Mouse (Mus musculus) embryo, embryonic 10.5 days (tissue): ENCODE data around the gene Mogs.

Experiments used
- DNase-seq: peaks from one replicate; pipeline ENCODE4 v3.0.0-alpha.2; 2015; ENCODE audit warnings: low spot score

Gene Mogs

DNA sequence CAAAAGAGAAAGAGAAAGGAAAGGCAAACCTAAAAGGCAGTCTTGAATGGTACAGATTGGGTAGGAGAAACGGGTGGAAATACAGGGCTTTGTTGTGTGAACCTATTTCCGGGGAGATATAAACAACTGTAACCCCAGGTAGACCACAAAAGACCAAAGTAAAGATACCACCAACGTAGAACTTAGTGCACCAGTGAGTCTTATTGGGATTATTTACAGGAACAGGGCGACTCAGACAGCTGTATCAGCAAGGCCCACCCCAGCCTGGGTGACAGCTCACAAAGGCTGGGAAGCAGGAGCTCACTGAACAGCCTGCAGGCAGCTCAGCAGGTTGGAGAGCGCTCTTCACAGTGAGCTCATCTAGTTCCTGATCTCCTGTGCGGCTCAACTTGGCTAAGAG, 19.3 kb upstream of the Mogs start:
- DNase-seq = no peak

DNA sequence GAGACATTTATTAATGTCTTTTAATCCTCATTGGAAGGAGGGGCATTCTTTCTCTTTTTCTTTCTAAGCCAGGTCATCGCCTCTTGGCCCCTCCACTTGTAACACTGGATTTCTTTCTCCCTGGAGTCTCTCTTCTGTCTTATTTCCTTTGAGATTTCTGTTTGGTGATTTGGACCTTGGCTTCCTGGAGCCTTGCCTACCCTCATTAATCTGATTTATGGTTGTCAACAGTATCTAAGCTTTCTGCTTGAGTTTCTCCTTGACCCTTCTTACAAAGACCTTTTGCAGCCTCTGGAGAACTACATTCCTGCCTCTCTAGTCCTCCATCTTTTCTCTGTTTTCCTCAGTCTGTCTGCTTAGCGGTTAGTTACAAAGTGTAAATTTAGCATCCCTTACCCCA, 16.9 kb upstream of the Mogs start:
- no peak for DNase-seq

DNA sequence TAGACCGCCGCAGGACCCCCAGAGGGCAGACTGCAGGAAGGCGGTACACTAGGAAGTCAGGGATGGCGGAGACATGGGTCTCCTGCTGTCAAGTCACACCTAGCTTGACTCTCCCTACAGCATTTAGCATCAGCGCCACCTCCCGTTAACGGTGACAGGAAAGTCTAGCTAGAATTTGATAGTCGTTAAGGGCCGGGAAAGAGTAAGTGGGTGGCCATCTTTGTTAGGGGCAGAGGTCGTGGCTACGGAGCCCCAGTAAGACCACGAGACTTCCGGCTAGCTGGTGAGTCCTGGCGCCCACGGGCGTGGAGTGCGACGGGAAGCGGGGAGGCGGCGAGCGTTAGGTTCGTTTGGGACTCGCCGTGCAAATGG, 14.0 kb upstream of the Mogs start, which contains the start of the genes Ccdc142 and Gm42688:
Gene Ccdc142, plus strand, starts transcription at position 286 of the 372 bp plus-strand sequence.
Gene Gm42688, plus strand, starts transcription at position 302 of the 372 bp plus-strand sequence.
- DNase-seq = peak; percentile 94

DNA sequence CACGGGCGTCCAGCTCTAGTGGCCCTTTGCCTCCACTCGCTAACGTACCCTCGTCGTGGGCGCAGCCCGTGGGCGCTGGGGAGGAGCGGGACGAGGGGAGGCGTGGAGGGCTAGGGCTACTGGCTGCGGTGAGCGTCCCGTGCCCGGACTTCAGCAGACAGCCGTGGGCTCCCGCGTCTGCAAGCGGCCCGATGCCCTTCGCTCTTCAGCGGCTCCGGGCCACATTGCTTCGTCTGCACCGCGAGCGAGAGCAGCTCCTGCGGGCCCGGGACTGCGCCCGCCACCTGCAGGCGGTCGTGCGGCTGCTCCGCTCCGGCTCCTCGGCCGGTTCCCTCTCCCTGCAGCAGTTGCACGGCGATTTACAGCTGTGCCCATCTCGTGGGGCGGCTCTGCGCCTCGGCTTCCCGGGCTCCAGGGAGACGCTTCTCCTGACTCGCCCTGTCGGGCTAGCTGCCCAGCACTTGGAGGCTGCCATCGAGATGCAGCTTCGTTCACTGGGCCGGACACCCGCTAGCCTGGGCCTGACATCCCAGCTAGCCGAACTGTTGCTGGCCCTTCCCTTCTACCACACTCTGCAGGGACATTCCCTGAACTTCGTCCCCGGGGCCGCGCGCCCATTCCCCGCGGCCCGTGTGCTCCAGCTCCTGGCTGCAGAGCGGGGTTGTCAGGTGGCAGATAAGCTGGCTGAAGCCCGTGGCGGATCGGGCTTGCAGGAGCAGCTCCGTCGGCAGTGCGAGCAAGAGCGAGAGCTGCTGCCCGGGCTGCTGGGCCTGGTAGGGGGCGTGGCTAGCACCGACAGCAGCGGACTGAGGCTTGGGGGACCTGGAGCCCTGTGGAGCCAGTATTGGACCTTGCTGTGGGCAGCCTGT, 13.4 kb upstream of the Mogs start:
- DNase-seq = peak; percentile 74

DNA sequence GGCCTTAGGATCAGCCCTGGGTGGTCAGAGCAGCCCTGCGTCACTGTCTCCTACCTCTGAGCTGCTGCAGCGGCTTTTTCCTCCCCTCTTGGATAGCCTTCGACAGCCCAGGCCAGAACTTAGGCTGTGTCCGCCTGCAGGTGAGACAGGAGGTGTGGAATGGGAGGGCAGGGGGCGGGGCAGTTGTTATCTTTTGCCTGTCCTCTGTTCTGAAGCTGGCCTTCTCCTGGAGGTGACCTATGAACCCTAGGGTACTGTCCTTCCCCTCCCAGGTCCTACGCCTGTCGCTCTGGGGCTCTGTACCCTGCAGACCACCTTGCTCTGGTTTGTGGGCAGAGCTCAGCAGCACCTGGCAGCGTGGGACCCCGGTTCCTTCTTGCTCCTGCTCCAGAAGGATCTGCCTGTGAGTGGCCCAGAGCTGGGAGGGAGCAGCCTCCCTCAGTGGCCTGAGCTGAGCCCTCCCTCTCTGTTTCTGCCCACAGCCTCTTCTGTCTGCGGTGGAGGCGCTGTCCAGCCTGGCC, 12.1 kb upstream of the Mogs start:
- no peak for DNase-seq

DNA sequence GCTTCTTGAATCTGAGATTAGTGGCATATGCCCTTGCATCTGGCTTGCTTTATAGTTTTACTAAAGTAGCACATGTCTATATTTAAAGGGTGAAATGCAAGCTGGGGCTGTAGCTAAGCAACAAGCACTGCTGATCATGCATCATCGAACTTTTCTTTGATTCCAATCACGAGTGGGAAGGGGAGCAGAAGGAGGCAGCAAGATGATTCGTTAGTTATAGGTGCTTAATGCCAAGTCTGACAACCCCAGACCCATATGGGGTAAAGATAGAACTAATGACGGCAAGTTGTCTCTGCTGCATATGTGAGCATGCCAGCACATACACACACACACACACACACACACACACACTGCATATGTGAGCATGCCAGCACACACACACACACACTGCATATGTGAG, 11.1 kb upstream of the Mogs start:
- no peak for DNase-seq

DNA sequence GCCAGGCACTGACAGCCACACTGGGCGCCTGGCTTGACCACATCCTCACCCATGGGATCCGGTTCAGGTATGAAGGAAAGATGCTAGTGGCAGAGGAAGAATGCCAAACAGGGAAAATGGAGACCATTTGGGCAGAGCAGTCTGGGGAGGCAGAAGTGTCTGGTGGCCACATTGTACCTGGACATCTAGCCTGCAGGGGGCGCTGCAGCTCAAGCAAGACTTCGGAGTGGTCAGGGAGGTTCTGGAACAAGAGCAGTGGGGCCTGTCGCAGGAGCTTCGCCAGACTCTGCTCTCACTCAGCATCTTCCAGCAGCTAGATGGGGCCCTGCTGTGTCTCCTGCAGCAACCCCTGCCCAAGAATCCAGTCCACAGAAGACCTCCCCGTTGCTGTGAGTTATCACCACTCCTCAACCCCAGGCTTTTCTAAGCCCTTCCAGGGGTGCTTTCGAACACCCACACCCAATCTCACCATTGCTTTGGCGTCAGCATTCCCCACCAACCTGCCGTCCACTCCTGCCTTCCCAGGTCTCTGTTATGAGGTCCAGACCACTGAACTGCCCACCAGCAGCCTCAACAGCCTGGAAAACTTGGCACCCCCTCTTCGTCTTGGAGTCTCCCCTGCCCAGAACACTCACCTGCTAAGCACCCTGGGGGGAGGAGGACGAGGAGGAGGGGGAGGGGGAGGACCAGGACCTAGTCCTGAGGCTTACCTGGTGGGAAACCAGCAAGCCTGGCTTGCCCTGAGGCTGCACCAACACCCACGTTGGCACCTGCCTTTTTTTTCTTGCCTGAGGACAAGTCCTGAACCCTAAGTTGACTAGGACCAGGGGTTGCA, 7.5 kb upstream of the Mogs start:
- peak; percentile 88 for DNase-seq

DNA sequence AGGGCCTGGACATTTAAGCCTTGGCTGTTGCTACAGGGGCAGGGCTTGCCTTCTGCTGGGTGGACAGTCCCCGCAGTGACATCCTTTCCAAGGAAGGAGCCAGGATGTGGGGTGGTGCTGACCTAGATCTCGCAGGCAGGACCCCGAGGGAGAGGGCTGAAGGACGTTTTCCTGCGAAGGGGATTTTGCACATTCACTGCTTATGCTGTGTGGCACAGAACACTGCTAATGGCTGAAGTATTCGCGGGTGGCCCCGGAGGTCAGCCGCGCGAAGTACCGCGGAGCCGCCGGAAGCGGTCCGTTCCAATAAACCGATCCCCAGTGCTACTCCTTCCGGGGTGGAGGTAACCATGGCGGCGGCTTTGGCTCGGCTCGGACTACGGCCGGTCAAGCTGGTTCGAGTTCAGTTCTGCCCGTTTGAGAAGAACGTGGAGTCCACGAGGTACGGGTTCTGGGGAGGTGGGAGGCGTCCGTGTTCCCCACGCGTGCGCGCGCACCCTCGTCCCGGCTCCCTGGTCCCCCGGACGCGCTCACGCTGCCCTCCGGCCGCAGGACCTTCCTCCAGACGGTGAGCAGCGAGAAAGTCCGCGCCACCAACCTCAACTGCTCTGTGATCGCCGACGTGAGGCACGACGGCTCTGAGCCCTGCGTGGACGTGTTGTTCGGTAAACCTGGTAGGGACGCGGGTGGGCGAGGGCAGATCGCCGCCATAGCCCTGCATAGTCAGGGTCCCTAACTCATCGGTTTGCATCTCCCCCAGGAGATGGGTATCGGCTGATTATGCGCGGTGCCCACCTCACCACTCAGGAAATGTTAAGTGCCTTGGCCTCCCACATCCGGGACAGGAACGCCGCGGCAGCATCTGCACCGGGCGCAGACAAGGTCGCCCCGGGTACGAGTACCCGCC, 6.3 kb upstream of the Mogs start, which contains the start of gene Mrpl53:
Gene Mrpl53, plus strand, starts transcription at position 279 of the 907 bp plus-strand sequence.
- DNase-seq = peak; percentile 86

DNA sequence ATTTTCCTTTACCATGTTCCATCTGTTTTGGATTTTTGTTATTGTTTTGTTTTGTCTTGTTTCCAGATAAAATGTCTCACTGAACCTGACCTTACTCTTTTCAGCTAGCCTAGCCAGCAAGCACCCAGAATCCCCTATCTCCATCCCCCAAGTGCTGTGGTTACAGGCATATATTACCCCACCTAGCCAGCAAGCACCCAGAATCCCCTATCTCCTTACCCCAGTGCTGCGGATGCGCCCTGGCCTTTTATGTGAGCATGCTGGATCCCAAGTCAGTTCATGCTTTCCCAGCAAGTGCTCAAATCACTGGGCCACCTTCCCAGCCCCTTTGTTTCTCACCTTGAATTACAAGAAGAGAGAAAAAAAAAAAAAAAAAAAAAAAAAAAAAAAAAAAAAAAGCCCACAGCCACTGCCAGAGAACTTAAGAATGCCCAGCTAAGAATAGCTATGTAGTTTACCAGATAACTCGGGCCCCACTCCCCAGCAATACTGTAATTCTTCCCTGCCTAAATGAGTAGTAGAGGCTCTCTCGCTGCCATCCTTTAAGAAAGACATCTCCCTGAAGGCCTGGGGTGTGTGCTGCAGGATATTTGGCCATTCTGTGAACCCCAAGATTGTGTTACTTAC, 3.7 kb upstream of the Mogs start:
- DNase-seq = no peak

DNA sequence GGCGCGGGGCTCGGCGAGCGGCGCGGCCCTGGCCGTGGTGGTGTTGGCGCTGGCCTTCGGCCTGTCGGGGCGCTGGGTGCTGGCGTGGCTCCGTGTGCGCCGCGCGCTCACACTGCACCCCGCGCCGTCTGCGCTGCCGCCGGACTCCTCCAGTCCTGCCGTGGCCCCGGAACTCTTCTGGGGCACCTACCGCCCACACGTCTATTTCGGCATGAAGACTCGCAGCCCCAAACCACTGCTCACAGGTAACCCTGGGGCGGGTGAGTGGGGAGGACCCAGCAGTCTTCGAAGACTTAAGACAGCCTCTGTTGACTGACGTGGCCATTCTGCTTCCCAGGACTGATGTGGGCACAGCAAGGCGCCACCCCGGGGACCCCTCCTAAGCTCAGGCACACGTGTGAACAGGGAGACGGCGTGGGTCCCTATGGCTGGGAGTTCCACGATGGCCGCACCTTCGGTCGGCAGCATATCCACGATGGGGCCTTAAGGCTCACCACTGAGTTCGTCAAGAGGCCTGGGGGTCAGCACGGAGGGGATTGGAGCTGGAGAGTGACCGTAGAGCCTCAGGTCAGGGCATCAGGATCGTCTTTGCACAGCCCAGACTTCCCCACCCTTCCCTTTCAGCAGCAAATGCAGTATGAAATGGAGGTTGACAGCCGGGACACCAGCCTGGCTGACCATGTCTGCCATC, 531 bp downstream of the Mogs start:
- no peak for DNase-seq

DNA sequence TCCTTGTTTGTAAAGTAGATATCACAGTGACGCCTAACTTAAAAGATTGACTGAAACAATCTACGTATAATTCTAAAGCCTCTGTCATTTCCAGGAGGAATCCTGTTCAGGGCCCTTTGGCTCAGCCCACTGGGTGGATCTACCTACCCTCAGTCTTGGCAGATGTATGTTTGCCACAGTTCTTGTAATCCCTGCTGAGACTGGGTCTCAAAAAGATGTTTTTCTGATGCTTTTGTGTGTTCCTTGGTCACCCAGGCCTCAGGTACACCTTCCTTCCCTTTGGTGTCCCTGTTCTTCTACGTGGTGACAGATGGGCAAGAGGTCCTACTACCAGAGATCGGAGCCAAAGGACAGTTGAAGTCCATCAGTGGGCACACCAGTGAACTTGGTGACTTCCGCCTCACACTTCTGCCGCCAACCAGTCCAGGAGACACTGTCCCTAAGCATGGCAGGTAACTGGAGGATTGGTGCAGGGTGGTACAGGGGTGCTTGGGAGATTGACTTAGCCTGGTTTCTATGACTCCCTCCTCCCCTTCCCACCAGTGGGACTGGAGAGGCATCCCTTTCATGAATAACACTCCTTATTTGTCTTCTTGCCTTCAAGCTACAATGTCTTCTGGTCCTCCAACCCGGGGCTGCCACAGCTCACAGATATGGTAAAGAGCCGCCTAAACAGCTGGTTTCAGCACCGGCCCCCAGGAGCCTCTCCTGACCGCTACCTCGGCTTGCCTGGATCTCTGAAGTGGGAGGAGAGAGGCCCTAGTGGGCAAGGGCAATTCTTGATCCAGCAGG, 1.3 kb downstream of the Mogs start:
- DNase-seq = no peak

DNA sequence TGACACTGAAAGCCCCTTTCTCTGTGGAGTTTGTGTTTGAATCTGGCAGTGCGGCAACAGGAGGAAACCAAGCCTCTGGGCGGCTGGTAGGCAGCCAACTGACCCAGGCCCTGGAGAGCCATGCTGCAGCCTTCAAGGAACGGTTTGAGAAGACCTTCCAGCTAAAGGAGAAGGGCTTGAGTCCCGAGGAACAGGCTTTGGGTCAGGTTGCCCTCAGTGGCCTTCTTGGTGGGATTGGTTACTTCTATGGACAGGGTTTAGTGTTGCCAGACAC, 1.8 kb downstream of the Mogs start:
- no peak for DNase-seq

DNA sequence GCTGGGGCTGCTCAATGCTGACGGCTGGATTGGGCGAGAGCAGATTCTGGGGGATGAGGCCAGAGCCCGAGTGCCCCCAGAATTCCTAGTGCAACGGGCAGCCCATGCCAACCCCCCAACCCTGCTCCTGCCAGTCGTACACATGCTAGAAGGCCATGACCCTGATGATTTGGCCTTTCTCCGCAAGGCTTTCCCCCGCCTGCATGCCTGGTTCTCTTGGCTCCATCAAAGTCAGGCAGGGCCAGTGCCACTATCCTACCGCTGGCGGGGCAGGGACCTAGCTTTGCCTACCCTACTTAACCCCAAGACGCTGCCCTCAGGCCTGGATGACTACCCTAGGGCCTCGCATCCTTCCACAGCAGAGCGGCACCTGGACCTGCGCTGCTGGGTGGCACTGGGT, 2.3 kb downstream of the Mogs start:
- no peak for DNase-seq

DNA sequence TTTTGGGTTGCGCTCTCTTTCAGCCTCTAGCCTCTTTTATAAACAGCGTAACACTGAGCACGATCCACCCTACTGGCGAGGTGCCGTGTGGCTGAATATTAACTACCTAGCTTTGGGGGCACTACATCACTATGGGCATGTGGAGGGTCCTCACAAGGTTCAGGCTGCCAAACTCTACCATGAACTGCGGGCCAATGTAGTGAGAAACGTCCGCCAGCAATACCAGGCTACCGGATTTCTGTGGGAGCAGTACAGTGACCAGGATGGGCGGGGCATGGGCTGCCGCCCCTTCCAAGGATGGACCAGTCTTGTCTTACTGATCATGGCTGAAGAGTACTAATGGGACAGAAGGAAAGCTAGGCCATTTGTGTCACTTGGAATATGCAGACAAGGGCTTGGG, 3.1 kb downstream of the Mogs start:
- no peak for DNase-seq

DNA sequence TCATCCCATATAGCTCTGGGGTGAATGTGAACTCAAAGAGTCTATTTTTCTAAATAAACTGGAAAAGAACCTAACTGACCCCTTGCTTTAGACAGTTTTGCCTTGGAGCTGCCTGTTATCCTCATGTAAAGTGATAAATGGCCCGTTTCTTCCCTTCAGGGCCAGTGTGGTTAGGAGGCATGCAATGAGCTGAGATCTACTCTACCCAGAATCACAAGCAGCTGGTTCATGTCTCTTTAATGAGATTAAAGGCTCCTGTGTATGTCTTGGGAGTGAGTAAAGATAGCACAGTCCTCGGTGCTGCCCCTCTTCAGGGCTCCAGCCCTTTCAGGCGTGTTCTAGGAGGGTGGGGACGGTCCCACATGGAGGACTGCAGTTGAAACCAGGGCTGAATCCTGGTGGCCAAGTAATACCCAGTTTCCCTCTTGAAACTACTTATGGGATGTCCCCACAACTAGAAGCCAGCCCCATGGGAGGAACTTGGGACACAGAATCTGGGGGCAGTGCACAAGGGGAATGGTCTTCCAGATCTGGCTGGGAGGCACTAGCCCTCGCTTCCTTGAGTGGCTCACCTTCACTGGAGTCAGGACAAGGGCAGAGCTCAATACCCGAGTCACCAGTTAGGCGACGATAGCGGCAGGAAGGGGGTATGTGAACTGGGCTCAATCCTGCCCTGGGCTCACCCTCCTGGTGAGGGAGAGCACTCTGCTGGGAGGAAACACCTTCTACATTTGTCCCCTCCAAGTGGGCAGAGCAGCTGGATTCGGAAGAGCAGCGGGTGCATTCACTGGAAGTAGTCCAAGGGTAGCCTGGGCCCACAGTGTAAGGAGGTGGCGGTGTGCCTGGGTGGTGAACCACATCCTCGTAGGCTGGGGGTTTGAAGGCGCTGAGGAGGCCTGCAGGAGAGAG, 3.8 kb downstream of the Mogs start:
- DNase-seq = no peak

DNA sequence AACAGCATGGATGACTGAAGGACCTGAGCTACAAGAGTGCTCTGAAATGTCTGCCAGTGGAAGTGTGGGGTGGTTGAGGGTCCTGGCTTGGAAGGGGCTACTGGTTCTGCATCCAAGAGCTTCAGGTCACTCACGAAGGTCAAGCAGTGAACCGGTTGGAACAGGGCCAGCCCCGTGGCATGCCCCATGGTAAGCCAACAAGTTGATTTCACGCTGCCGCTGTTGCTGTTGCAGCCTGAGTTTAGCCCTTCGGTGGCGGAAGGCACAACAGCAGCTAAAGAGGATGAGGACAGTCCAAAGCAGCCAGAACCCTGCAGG, 4.4 kb downstream of the Mogs start:
- DNase-seq = no peak

DNA sequence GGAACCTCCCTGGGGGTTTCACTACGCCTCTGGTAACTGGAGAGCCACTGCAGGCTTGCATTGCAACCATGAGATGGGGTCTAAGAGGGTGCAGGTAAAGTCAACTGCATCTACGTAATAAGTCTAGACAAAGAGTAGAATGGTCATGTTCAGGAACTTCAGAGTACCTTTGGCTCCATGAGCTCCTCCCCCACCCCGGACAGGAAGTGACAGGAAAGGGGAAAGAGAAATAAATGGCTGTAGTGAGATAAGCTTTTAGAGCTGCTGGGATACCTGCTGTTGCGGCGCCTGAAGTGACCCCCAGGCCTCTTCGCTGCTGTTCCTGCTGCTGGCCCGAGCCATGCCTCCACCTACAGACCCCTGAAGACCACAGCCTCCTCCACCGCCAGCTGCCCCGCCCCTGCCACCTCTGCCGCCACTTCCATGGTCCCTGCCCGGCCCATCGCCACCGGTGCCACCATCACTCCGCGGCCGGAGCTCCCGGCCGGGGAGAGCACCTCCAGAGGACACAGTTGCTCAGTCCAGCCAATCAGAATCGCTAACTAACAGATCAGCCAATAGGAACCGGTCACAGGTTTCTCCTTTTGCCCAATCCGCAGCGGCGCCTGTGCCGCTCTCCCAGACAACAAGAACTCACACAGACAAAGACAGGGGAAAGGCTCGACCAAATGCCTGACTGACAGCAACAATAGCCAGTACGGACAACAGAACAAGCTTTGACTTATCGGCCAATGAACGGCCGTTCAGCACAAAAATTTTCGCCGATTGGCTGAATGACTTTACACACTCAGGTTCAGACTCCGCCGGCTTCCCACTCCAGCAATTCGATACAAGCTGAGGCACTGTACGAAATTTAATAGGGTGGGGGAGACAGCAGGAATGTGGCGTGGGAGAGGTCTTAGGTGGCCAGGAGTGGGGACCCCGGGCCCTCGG, 5.9 kb downstream of the Mogs start, which contains the start of gene Wbp1:
Gene Wbp1, minus strand, starts transcription at position 630 of the 933 bp plus-strand sequence.
- peak; percentile 99 for DNase-seq
